Mouse (Mus musculus): Measurements from ENCODE around the gene Dock4.
"Not testable (repeated sequence)": the region's sequence is repeated elsewhere in the genome, so short reads cannot be mapped to it uniquely, and the experiment has no call there.

Gene Dock4

GRCm38 (mm10) chr12:40823631-40824030 lies 377.9 kb downstream of the Dock4 start:
- DNase-seq (ENCODE audit: low spot score in 2 of 2): no peak

GRCm38 (mm10) chr12:40824251-40824650 lies 378.5 kb downstream of the Dock4 start:
- DNase-seq (ENCODE audit: low spot score in 2 of 2): no peak

- no peak for DNase-seq (ENCODE audit: low spot score in 2 of 2)
Observed at GRCm38 (mm10) chr12:40825935-40826460, 380.2 kb downstream of the Dock4 start.

DNA sequence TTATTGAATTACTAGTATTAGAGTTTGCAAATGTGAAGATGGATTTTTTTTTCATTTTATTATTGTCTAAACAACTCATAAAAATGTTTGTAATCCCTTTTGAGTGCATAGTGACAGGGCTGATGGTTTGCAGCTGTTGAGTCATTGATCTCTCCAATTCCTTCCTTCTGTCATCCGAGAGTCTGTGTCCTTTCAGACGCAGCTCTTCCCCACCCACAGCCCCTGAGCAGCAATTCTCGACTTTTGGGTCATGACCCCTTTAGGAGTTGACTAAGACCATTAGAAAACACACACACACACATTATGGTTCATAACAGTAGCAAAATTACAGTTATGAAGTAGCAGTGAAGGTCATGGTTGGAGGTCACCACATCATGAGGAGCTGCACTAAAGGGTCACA lies 380.7 kb downstream of the Dock4 start:
- DNase-seq (ENCODE audit: low spot score in 2 of 2): no peak

DNA sequence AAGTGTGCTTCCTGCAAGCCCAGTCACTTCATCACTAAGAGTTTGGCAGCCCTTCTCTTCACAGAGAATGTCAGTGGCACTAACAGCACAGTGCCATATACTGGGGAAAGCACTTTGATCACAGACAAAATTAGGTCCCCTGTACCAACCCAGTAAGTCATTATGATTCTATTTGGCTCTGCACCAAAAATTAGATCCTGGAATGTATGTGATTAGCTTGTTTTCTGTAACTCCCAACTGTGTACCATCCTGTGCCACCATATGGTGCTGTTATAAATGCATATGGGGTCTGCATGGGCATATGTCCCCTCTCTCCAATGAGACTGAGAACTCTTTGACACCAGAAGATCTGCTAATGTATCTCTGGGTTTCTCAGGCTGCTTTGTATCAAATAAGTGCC lies 382.3 kb downstream of the Dock4 start:
- DNase-seq (ENCODE audit: low spot score in 2 of 2): no peak

DNA sequence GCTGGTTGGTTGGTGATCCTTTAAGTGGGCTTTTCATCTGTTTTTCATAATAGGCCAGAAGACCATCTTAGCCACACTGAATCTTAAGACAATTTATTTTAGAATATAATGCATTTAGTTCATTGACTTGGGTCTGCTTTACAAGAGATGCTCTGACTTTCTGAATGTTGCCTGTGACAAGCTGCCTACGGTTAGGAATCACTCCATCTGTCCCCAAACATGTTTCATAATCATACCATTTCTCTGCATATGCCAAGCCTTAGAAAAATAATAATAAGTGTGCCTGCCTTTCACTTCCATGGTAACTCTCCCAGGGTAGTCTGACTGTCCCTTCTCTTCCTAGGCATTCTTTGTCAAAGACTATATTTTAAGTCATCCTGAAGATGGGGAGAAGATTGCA lies 383.5 kb downstream of the Dock4 start:
- no peak for DNase-seq (ENCODE audit: low spot score in 2 of 2)

DNA sequence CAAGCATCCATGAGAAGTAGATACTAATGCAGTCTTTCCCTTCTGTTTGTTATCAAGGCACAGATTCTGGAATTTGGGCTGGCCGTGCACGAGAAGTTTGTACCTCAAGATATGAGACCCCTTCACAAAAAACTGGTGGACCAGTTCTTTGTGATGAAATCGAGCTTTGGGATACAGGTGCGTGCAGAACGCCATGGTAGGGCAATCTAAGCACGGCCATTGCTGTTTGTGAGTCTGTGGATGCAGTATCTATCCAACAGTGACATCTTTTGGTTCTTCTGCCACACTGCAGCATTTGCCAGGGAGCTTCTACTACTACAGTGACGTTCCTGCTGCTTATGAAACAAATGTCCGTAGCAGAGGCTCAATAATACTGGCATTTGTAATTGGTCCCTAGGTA lies 386.4 kb downstream of the Dock4 start:
- DNase-seq (ENCODE audit: low spot score in 2 of 2): peak in 1 of 2 experiments; percentile 3

GRCm38 (mm10) chr12:40836924-40837323 lies 391.2 kb downstream of the Dock4 start:
- DNase-seq (ENCODE audit: low spot score in 2 of 2): no peak

DNA sequence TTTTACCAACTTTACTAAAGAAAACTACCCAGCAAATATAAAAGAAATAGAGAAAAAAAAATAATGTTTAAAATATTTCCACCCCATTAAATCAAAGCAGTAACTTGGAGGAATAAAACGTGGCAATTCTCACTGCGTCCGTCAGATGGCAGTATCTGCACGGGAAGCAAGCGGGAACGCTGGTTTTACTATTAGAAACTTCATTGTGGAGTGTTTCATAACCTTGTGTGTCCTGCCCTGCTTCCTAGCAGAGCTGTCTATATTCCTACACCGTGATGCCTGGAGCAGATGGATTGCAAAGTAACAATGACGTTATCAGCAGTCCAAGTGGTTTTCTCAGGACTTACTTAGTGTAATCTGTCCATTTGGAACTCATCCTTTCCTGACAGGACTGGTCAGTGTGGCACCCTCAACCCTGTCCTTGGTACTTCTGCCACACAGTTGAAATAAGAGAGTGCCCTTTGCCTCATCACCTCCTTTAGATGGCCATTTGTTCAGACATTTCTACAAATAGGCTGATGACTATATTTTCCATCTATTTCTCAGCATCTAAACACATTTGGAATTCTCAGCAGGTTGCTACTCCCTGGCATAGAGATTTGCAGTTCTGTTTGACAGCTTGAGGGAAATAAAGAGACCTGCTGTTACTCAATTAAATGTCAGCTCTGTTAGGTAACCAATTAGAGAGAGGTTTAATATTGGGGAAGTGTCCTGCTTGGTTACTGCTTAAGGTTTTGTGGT lies 392.0 kb downstream of the Dock4 start:
- peak in 1 of 2 experiments; percentile 23 for DNase-seq (ENCODE audit: low spot score in 2 of 2)

DNA sequence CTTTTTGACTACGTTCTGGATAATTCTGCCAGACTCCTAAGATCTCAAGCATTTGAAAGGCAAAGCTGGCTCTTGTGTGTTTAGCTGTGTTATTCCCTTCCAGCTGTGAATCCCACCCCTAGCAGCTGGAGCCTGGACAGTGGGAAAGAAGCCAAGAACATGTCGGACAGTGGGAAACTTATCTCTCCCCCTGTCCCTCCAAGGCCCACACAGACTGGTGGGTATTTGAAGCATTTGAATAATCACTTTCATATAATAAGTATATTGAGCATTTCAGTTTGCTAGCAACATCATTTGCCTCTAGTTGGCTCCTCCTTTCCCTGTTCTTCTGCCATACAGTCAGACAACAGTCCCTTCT lies 392.6 kb downstream of the Dock4 start:
- DNase-seq (ENCODE audit: low spot score in 2 of 2): no peak

- DNase-seq (ENCODE audit: low spot score in 2 of 2): no peak
Observed at GRCm38 (mm10) chr12:40838940-40839339, 393.2 kb downstream of the Dock4 start.

DNA sequence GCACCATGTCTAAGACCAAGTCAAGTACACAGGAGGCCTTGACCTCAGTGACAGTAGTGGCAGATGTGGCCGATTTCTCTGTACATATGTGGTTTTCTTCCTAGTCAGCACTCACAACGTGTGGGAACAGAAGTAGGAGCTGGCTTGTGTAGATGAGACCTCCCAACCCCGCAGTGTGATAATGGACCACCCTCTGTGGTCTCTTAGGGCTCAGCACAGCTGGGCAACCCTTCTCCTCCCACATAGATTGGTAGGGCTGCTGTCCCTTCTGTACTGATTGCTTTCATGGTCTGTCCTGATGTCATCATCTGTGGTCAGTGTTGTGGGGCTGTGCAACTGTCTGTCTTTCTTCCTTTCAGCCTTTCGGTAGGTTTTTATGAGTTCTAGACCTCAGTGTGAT lies 394.1 kb downstream of the Dock4 start:
- DNase-seq (ENCODE audit: low spot score in 2 of 2): no peak

- DNase-seq (ENCODE audit: low spot score in 2 of 2): no peak
Observed at GRCm38 (mm10) chr12:40842251-40842988, 396.7 kb downstream of the Dock4 start.

- no peak for DNase-seq (ENCODE audit: low spot score in 2 of 2)
Observed at GRCm38 (mm10) chr12:40842991-40843390, 397.2 kb downstream of the Dock4 start.

- no peak for DNase-seq (ENCODE audit: low spot score in 2 of 2)
Observed at GRCm38 (mm10) chr12:40843474-40844080, 397.8 kb downstream of the Dock4 start.

DNA sequence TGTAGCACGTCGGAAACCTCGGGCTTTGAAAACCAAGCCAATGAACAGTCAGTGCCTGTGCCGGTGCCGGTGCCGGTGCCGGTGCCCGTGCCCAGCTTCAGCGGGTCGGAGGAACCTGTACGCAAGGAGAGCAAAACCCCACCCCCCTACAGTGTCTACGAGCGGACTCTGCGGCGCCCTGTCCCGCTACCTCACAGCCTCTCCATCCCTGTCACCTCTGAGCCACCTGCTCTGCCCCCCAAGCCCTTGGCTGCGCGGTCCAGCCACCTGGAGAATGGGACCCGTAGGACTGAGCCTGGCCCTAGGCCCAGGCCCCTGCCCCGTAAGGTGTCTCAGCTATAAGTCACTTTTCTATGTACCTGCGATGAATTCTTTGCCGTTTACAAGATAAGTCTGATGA lies 398.6 kb downstream of the Dock4 start:
- DNase-seq (ENCODE audit: low spot score in 2 of 2): no peak

GRCm38 (mm10) chr12:40854705-40855367 lies 409.1 kb downstream of the Dock4 start:
- DNase-seq (ENCODE audit: low spot score in 2 of 2): no peak

DNA sequence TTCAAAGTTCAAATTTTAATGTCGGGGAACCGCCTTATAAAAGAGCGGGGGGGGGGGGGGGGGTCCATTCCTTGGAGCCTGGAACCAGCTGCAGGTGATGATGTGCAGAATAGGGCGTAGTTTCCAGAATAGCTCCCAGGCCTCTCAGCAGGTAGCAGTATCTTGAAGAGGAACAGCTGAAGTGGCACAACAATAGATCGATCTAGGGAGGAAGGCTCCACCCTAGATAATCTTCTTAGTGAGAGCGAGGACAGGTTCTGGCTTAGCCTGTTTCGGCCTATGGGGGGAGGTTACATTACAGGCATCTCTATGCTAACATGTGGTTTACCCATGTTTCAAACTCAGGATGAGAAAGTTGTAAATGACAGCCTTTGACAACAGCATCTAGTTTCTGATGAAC lies 411.7 kb downstream of the Dock4 start:
- DNase-seq (ENCODE audit: low spot score in 2 of 2): no peak

DNA sequence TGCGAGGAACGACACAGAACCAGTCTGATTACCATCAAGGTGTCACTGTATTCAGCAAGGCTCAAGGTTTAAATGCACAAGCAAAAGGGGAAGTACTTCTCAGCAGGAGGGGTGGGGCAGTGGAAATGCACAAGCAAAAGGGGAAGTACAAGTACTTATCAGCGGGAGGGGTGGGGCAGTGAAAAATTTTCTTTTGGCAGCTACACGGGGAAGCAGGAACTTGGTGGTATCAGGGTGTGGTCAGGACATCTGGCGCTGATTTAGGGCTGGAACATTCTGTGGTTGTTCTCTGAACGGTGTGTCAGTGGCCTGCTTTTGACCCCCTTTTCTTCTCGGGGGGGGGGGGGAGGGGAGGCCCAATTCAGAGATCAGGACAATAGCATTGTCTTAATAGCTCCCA lies 413.0 kb downstream of the Dock4 start:
- peak in 1 of 2 experiments; percentile 9 for DNase-seq (ENCODE audit: low spot score in 2 of 2)

DNA sequence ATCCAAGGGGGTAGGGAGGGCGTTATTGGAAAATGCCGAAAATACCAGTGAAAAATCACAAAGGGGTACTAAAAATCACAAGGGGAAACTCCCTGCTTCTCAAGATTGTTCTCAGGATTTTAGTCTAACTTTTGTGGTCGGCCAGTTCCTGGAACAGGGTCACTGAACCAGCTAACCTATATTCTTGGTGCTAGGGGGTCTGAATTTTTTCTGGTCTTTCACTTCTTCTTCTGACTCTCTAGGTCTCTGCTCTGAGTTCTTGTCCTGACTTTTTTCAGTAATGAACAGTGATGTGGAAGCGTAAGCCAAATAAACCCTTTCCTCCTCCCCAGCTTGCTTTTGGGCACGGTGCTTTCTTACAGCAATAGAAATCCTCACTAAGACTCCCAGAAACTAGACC lies 424.6 kb downstream of the Dock4 start:
- DNase-seq (ENCODE audit: low spot score in 2 of 2): no peak

DNA sequence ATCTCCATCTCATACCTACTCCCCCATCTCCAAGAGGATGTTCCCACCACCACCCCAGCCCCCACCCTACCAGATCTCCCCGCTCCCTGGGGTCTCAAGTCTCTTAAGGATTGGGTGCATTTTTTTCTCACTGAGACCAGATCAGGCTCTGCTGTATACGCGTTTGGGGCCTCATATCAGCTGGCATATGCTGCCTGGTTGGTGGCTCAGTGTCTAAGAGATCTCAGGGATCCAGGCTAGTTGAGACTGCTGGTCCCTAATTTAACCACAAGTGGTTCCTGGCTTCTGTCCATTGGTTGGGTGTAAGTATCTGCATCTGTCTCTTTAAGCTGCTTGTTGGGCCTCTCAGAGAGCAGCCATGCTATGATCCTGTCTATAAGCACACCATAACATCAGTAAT lies 427.0 kb downstream of the Dock4 start:
- DNase-seq (ENCODE audit: low spot score in 2 of 2): no peak

DNA sequence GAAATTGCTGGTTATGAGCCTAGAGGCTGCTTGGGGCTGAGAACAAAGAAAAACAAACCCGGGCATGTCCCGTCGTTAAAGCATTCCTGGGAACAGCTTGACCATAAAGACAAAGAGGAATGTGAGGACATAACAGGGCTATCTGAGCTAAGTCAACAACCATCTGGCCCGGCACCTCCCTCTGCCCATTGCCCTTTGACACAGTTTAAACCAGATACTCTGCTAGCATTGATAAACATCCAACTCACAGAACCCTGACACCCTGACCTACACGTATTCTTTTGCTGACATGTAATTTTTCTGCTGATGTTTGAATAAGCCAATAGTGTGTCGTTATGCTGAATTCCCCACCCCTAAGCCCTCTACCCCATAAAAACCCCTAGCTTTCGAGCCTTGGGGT lies 427.5 kb downstream of the Dock4 start:
- not testable (repeated sequence) for DNase-seq (ENCODE audit: low spot score in 2 of 2)
